Mouse (Mus musculus) cortical plate, adult 2 months (tissue): ENCODE data around the gene Prop1.

Experiments
- CTCF ChIP-seq: fragments of 200-500 bp; IDR thresholded peaks from 2 replicates; pipeline ENCODE4 v1.5.1; 2011; ENCODE audit warnings: mild to moderate bottlenecking, control low read depth, low read length; ENCODE audit not compliant: insufficient read depth; ENCODE audit errors: extremely low read depth
- POLR2A ChIP-seq: fragments of 200-500 bp; IDR thresholded peaks from 2 replicates; pipeline ENCODE4 v1.6.1; 2011; ENCODE audit warnings: mild to moderate bottlenecking, low read length, control low read depth; ENCODE audit not compliant: insufficient read depth; ENCODE audit errors: extremely low read depth

- TF ChIP-seq POLR2A (no peak), CTCF (no peak)
These were observed at the start of gene Prop1 for GRCm38 (mm10) chr11:50953665-50954064.
